In the genomic region with DNA sequence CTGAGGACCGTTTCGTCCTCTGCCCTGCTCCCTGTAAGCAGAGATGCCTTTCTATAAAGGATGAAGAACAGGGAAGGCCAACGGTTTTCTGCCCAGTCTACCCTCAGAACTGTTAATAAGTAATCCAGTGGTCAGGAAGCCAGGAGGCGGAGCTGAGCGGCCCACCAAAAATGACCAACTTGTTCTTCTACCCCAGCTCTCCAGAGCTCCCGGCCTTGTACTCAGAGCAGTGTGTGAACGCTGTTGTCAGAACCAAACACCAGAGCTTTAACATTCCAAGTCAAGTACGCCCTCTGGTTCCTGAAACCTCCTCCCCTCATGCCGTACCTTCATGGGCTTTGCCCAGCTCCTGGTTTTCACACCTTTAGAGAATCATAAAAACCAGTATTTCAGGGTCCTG, we compare ENCODE assay signal across 12 mouse cellular contexts. TPM values are rescaled to one million over a fixed set of nuclear protein-coding genes. Genes with fewer than 3 reads are reported as not detected.
A peak's percentile ranks its signal among the peaks of the same experiment; 100 is the strongest.
DNase-seq lines count a peak whose midpoint lies in the region; ATAC-seq and TF ChIP-seq lines count a peak whose summit lies in the region.
"Had no signal": no experiment of that assay in that cellular context is flagged by ENCODE, and none has a peak within 500 bp of the region (broad histone marks: within the 10 kb centered on the region; RNA-seq: fewer than 3 reads in every experiment).

No protein-coding gene starts in this region.

- H3K4me3 ChIP-seq in intestine, postnatal 0 days (ENCODE audit: low read depth, low read length): no peak overlapping the region
- H3K4me3 ChIP-seq in kidney, postnatal 0 days (replicated peaks; ENCODE audit: low read depth, low read length): no peak overlapping the region
- H3K4me3 ChIP-seq in liver, embryonic 16.5 days (ENCODE audit: low read depth, low read length): peak overlapping the region; percentile 10
- no peak overlapping the region for H3K4me3 ChIP-seq in stomach, embryonic 15.5 days (replicated peaks)
- H3K4me3 ChIP-seq in neural tube, embryonic 15.5 days (replicated peaks): no peak overlapping the region
- H3K4me3 ChIP-seq: midbrain, embryonic 10.5 days had no signal

- H3K9ac ChIP-seq in intestine, postnatal 0 days (ENCODE audit: low read depth, low read length): no peak overlapping the region
- H3K9ac ChIP-seq in kidney, postnatal 0 days (ENCODE audit: low read depth, low read length): no peak overlapping the region
- no peak overlapping the region for H3K9ac ChIP-seq in liver, embryonic 16.5 days (ENCODE audit: low read depth, low read length)
- H3K9ac ChIP-seq in stomach, embryonic 15.5 days: no peak overlapping the region
- H3K9ac ChIP-seq in neural tube, embryonic 15.5 days (replicated peaks): no peak overlapping the region

- H3K9me3 ChIP-seq in intestine, postnatal 0 days (ENCODE audit: control insufficient read depth): no peaks in the 10 kb centered on the region
- no peaks in the 10 kb centered on the region for H3K9me3 ChIP-seq in kidney, postnatal 0 days (replicated peaks; ENCODE audit: low read length)
- H3K9me3 ChIP-seq in liver, embryonic 16.5 days (replicated peaks; ENCODE audit: control insufficient read depth, low read length): no peaks in the 10 kb centered on the region
- no peaks in the 10 kb centered on the region for H3K9me3 ChIP-seq in stomach, embryonic 15.5 days
- H3K9me3 ChIP-seq in neural tube, embryonic 15.5 days (replicated peaks): no peaks in the 10 kb centered on the region
- H3K9me3 ChIP-seq: midbrain, embryonic 10.5 days had no signal

- DNase-seq in kidney, postnatal 0 days (ENCODE audit: low spot score): no peak
- DNase-seq in heart, postnatal 10 days: no peak
- DNase-seq: cerebellum, adult 9-11 months; left cerebral cortex, postnatal 4 days; thymus, postnatal 36 days had no signal

- peak overlapping the region; percentile 30 for H3K4me2 ChIP-seq in intestine, postnatal 0 days (replicated peaks; ENCODE audit: low read depth)
- no peak overlapping the region for H3K4me2 ChIP-seq in kidney, postnatal 0 days (ENCODE audit: low read length)
- no peak overlapping the region for H3K4me2 ChIP-seq in liver, embryonic 16.5 days (ENCODE audit: low read depth, low read length)
- peak overlapping the region; percentile 35; the same call in 1 of the 2 replicates for H3K4me2 ChIP-seq in stomach, embryonic 15.5 days
- no peak overlapping the region for H3K4me2 ChIP-seq in neural tube, embryonic 15.5 days

- WGBS in intestine, postnatal 0 days: 49% methylated on average over 9 of the region's 9 CpGs
- 60% methylated on average over 9 of the region's 9 CpGs for WGBS in kidney, postnatal 0 days
- WGBS in liver, embryonic 16.5 days (ENCODE audit: insufficient replicate concordance): 67% methylated on average over 9 of the region's 9 CpGs
- 67% methylated on average over 9 of the region's 9 CpGs for WGBS in stomach, embryonic 15.5 days
- 84% methylated on average over 9 of the region's 9 CpGs for WGBS in neural tube, embryonic 15.5 days

- H3K27ac ChIP-seq in intestine, postnatal 0 days (ENCODE audit: low read depth, low read length): no peak overlapping the region
- H3K27ac ChIP-seq in kidney, postnatal 0 days: peak overlapping the region; percentile 82
- peak overlapping the region; percentile 16 for H3K27ac ChIP-seq in liver, embryonic 16.5 days (ENCODE audit: low read length)
- peak overlapping the region; percentile 86 for H3K27ac ChIP-seq in stomach, embryonic 15.5 days
- H3K27ac ChIP-seq in neural tube, embryonic 15.5 days (replicated peaks): no peak overlapping the region
- H3K27ac ChIP-seq: midbrain, embryonic 10.5 days had no signal

- 0 out of 2 replicates have a peak, but pooled peaks cover 3% of the 10 kb centered on the region for H3K4me1 ChIP-seq in intestine, postnatal 0 days (replicated peaks; ENCODE audit: control insufficient read depth, insufficient read depth, low read length)
- H3K4me1 ChIP-seq in kidney, postnatal 0 days (replicated peaks; ENCODE audit: insufficient read depth, low read length): peaks cover 31% of the 10 kb centered on the region
- peaks cover 24% of the 10 kb centered on the region for H3K4me1 ChIP-seq in liver, embryonic 16.5 days (ENCODE audit: control insufficient read depth, low read depth, low read length)
- H3K4me1 ChIP-seq in stomach, embryonic 15.5 days: peaks cover 27% of the 10 kb centered on the region
- H3K4me1 ChIP-seq in neural tube, embryonic 15.5 days: peaks cover 19% of the 10 kb centered on the region

- no peak for ATAC-seq in intestine, postnatal 0 days
- peak; percentile 55 for ATAC-seq in kidney, postnatal 0 days (replicated peaks; ENCODE audit: low FRiP score, low read depth)
- peak; percentile 56 for ATAC-seq in liver, embryonic 16.5 days (ENCODE audit: low read depth)
- peak; percentile 49; the same call in 1 of the 2 replicates for ATAC-seq in stomach, embryonic 15.5 days (ENCODE audit: insufficient read depth, low FRiP score, low read depth)
- ATAC-seq in neural tube, embryonic 15.5 days (ENCODE audit: low FRiP score): no peak
- ATAC-seq in megakaryocyte progenitor cell, adult 5-6 weeks (replicated peaks; ENCODE audit: poor library complexity): no peak
- ATAC-seq: CD4-positive, CD25-positive, alpha-beta regulatory T cell, adult 4 months had no signal

- 0 out of 2 replicates have a peak, but pooled peaks cover 4% of the 10 kb centered on the region for H3K36me3 ChIP-seq in intestine, postnatal 0 days (ENCODE audit: control insufficient read depth, insufficient read depth)
- H3K36me3 ChIP-seq in kidney, postnatal 0 days (ENCODE audit: insufficient read depth, low read length): 0 out of 2 replicates have a peak, but pooled peaks cover under 1% of the 10 kb centered on the region
- no peaks in the 10 kb centered on the region for H3K36me3 ChIP-seq in liver, embryonic 16.5 days (ENCODE audit: control insufficient read depth, insufficient read depth)
- H3K36me3 ChIP-seq in stomach, embryonic 15.5 days: no peaks in the 10 kb centered on the region
- no peaks in the 10 kb centered on the region for H3K36me3 ChIP-seq in neural tube, embryonic 15.5 days

- no peak for TF ChIP-seq CTCF in intestine, postnatal 0 days (IDR thresholded peaks at IDR 0.05; ENCODE audit: low read depth)
- TF ChIP-seq CTCF in kidney, postnatal 0 days (IDR thresholded peaks at IDR 0.05; ENCODE audit: low read depth): no peak

- no peaks in the 10 kb centered on the region for H3K27me3 ChIP-seq in intestine, postnatal 0 days (replicated peaks; ENCODE audit: control insufficient read depth, insufficient read depth, low read length)
- no peaks in the 10 kb centered on the region for H3K27me3 ChIP-seq in kidney, postnatal 0 days (ENCODE audit: insufficient read depth, low read length)
- H3K27me3 ChIP-seq in liver, embryonic 16.5 days (ENCODE audit: control insufficient read depth, insufficient read depth, low read depth, low read length): peaks cover 12% of the 10 kb centered on the region
- no peaks in the 10 kb centered on the region for H3K27me3 ChIP-seq in stomach, embryonic 15.5 days (replicated peaks)
- peaks cover 10% of the 10 kb centered on the region for H3K27me3 ChIP-seq in neural tube, embryonic 15.5 days (replicated peaks)

- intact Hi-C loops in heart, postnatal 10 days (cut with DNase I): loop anchor here (5.0 kb wide), 1 partner anchor 215 kb away; no protein-coding TSS in a partner anchor

RNA-seq across cellular contexts. Expression of gene Spry1, which starts 12.8 kb away (rescaled TPM):
- 7.9 and 9.2 TPM in 2 replicates for polyA plus RNA-seq in intestine, postnatal 0 days (2015; fragmentation: Nextera tagmentation; extraction: Ambion mirVana)
- polyA plus RNA-seq in kidney, postnatal 0 days (2015; fragmentation: Nextera tagmentation; extraction: Ambion mirVana): 31.8 and 39.6 TPM in 2 replicates
- 2.8 and 2.9 TPM in 2 replicates for polyA plus RNA-seq in liver, embryonic 16.5 days (2015; fragmentation: Nextera tagmentation; extraction: Ambion mirVana)
- 13.6 and 15.2 TPM in 2 replicates for polyA plus RNA-seq in stomach, embryonic 15.5 days (2015; fragmentation: Nextera tagmentation; extraction: Ambion mirVana)
- 10 to 100 TPM; 41.9 to 48.3 TPM for total RNA-seq in heart, postnatal 10 days (2021)
- 5.9 and 6.3 TPM in 2 replicates for polyA plus RNA-seq in neural tube, embryonic 15.5 days (2015; fragmentation: Nextera tagmentation; extraction: Ambion mirVana)
- 4.0 TPM in 2 replicates for total RNA-seq in megakaryocyte progenitor cell, adult 5-6 weeks (2015)
- total RNA-seq in megakaryocyte progenitor cell, adult 5-6 weeks (2017): 1.3 and 2.7 TPM in 2 replicates

Comparison
In these comparisons a context has a peak if more than half of its experiments do, and no peak if none do; other contexts are left out.
1. ATAC-seq: peak in kidney, postnatal 0 days (single experiment), liver, embryonic 16.5 days (single experiment) and stomach, embryonic 15.5 days (single experiment); none in intestine, postnatal 0 days (single experiment), neural tube, embryonic 15.5 days (single experiment) and megakaryocyte progenitor cell, adult 5-6 weeks (single experiment).
2. H3K27ac ChIP-seq: peak in kidney, postnatal 0 days (single experiment), liver, embryonic 16.5 days (single experiment) and stomach, embryonic 15.5 days (single experiment); none in intestine, postnatal 0 days (single experiment) and neural tube, embryonic 15.5 days (single experiment).
3. H3K4me2 ChIP-seq: peak in intestine, postnatal 0 days (single experiment) and stomach, embryonic 15.5 days (single experiment); none in kidney, postnatal 0 days (single experiment), liver, embryonic 16.5 days (single experiment) and neural tube, embryonic 15.5 days (single experiment).